Mouse (Mus musculus): ENCODE measurements at regions not wholly inside any gene's neighbourhood (a gene's known extent, or its start where the extent isn't known, plus 50 kb on each side); places are given as distances from the start of the nearest gene placed in this dataset.

DNA sequence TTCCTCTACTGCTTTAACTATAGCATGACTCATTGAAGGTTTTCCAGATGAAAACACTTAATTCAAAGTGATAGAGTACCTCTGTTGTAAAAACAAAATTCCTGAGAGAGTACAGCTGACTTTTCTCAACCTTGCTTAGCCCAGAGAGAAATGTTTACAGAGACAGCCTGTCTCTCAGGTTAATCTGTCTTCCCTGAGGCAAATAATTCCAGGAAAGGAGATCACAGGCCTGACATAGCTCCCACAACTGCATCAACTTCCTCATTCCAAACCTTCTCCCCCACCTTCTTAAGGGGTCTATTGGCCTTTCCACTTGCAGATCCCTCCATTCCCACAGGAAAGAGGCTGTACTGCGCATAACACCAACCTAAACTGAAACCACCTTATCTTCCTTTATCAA is 586.1 kb upstream of the Impad1 start:
- no peak overlapping the region for H3K9ac ChIP-seq
- no peaks in the 10 kb centered on the region for H3K9me3 ChIP-seq (ENCODE audit: control insufficient read depth, low read length)
- no peak for ATAC-seq (ENCODE audit: low FRiP score)
- no peak overlapping the region for H3K4me3 ChIP-seq (replicated peaks; ENCODE audit: low read length)
- no peaks in the 10 kb centered on the region for H3K36me3 ChIP-seq (replicated peaks; ENCODE audit: control insufficient read depth, insufficient read depth)
- H3K4me2 ChIP-seq (replicated peaks), result no peak overlapping the region
- no peaks in the 10 kb centered on the region for H3K27me3 ChIP-seq (ENCODE audit: control insufficient read depth, insufficient read depth, low read length)
- 96% methylated on average over 1 of the region's 1 CpGs for WGBS
- H3K27ac ChIP-seq, result no peak overlapping the region
- DNase-seq (ENCODE audit: low spot score), result no peak
- H3K4me1 ChIP-seq (replicated peaks; ENCODE audit: control insufficient read depth, insufficient read depth, low read length), result no peaks in the 10 kb centered on the region

DNA sequence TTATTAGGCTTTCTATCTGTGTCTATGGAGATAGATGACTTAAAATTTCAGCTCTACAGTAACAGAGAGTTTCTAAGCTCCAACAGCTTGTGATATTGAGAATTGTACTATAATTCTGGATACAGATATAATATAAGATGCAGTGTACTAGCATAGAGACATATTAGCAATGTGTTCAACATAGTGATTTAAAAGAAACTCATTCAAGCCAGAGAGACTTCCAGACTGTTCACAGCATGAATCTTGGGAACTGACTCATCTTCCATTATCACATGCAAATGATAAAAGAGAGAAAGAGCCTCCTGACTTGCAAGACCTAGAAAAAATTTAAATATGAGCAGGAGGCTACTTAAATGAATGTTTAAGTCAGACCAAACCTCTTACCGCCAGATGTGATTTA is 565.1 kb upstream of the Impad1 start:
- 94% methylated on average over 1 of the region's 1 CpGs for WGBS
- Histone ChIP-seq H3K9ac (no peak overlapping the region), H3K9me3 (ENCODE audit: control insufficient read depth, low read length) (no peaks in the 10 kb centered on the region), H3K27ac (no peak overlapping the region), H3K4me1 (replicated peaks; ENCODE audit: control insufficient read depth, insufficient read depth, low read length) (no peaks in the 10 kb centered on the region), H3K27me3 (ENCODE audit: control insufficient read depth, insufficient read depth, low read length) (no peaks in the 10 kb centered on the region), H3K4me2 (replicated peaks) (no peak overlapping the region), H3K36me3 (replicated peaks; ENCODE audit: control insufficient read depth, insufficient read depth) (no peaks in the 10 kb centered on the region), H3K4me3 (replicated peaks; ENCODE audit: low read length) (no peak overlapping the region)
- no peak for DNase-seq (ENCODE audit: low spot score)
- no peak for ATAC-seq (ENCODE audit: low FRiP score)

DNA sequence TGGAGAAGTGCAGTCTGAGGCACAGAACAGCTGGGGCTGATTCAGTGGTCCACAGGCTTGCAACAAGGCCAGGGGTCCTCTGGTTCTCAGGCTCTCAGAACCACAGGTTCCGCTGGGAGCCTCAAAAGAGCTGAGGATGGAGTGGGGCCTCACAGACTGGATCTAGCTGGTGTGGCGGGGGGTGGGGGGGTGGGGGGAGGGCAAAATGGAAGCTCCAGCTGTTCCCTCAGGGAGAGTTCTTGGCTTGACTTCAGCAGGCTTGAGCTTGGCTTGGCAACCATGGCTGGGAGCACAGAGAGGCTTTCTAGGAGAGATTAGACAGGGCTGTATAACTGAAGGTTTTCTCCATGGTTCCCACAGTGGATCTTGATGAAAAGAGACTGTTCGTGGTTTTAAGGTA is 553.1 kb upstream of the Impad1 start:
- DNase-seq (ENCODE audit: low spot score) (no peak), ATAC-seq (ENCODE audit: low FRiP score) (no peak)
- Histone ChIP-seq H3K9ac (no peak overlapping the region), H3K4me1 (replicated peaks; ENCODE audit: control insufficient read depth, insufficient read depth, low read length) (no peaks in the 10 kb centered on the region), H3K36me3 (replicated peaks; ENCODE audit: control insufficient read depth, insufficient read depth) (no peaks in the 10 kb centered on the region), H3K9me3 (ENCODE audit: control insufficient read depth, low read length) (no peaks in the 10 kb centered on the region), H3K4me3 (replicated peaks; ENCODE audit: low read length) (no peak overlapping the region), H3K4me2 (replicated peaks) (no peak overlapping the region), H3K27me3 (ENCODE audit: control insufficient read depth, insufficient read depth, low read length) (no peaks in the 10 kb centered on the region), H3K27ac (no peak overlapping the region)
- WGBS, result 86% methylated on average over 3 of the region's 3 CpGs

DNA sequence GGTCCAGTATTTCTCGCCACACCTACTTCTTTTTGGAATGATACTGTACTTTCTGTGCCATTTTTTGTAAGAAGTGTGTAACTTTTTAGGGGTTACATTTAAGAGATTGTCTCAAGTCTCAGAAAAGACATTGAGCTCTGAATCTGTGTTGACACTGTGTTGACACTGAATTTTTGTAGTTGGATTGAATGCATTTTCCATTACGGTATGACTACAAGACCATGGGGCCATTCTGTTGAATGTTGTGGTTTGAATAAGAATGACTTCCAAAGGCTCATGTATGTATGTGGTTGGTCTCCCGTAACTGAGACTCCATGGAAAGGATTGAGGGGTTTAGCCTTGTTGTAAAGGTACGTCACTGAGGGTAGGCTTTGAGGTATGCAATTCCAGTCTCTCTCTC is 551.6 kb upstream of the Impad1 start:
- Histone ChIP-seq H3K27me3 (ENCODE audit: control insufficient read depth, insufficient read depth, low read length) (no peaks in the 10 kb centered on the region), H3K9ac (no peak overlapping the region), H3K9me3 (ENCODE audit: control insufficient read depth, low read length) (no peaks in the 10 kb centered on the region), H3K36me3 (replicated peaks; ENCODE audit: control insufficient read depth, insufficient read depth) (no peaks in the 10 kb centered on the region), H3K4me2 (replicated peaks) (no peak overlapping the region), H3K4me3 (replicated peaks; ENCODE audit: low read length) (no peak overlapping the region), H3K27ac (no peak overlapping the region), H3K4me1 (replicated peaks; ENCODE audit: control insufficient read depth, insufficient read depth, low read length) (no peaks in the 10 kb centered on the region)
- WGBS, result 95% methylated on average over 4 of the region's 4 CpGs
- no peak for ATAC-seq (ENCODE audit: low FRiP score)
- DNase-seq (ENCODE audit: low spot score), result no peak

DNA sequence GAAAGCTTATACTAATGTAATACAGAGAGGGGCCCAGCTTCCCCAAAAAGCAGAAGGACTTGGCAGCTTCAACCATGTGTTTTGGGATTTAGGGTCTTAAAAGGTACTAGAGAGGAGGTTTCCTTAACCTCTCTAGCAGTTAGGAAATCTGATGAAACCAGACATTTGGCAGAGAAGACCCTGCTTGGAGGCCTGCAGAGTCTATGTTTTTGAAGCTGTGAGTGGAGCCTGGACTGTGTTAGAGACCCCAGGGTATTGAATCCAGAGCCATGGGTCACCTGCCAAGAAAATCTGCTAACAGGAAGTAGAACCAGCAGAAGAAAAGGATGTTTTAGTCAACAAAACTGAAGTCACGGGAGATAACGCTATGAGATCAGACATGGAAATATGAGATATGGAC is 551.2 kb upstream of the Impad1 start:
- Histone ChIP-seq H3K4me2 (replicated peaks) (no peak overlapping the region), H3K36me3 (replicated peaks; ENCODE audit: control insufficient read depth, insufficient read depth) (no peaks in the 10 kb centered on the region), H3K9me3 (ENCODE audit: control insufficient read depth, low read length) (no peaks in the 10 kb centered on the region), H3K27me3 (ENCODE audit: control insufficient read depth, insufficient read depth, low read length) (no peaks in the 10 kb centered on the region), H3K27ac (no peak overlapping the region), H3K9ac (no peak overlapping the region), H3K4me3 (replicated peaks; ENCODE audit: low read length) (no peak overlapping the region), H3K4me1 (replicated peaks; ENCODE audit: control insufficient read depth, insufficient read depth, low read length) (no peaks in the 10 kb centered on the region)
- ATAC-seq (ENCODE audit: low FRiP score) (no peak), DNase-seq (ENCODE audit: low spot score) (no peak)
- WGBS, result 90% methylated on average over 2 of the region's 2 CpGs

DNA sequence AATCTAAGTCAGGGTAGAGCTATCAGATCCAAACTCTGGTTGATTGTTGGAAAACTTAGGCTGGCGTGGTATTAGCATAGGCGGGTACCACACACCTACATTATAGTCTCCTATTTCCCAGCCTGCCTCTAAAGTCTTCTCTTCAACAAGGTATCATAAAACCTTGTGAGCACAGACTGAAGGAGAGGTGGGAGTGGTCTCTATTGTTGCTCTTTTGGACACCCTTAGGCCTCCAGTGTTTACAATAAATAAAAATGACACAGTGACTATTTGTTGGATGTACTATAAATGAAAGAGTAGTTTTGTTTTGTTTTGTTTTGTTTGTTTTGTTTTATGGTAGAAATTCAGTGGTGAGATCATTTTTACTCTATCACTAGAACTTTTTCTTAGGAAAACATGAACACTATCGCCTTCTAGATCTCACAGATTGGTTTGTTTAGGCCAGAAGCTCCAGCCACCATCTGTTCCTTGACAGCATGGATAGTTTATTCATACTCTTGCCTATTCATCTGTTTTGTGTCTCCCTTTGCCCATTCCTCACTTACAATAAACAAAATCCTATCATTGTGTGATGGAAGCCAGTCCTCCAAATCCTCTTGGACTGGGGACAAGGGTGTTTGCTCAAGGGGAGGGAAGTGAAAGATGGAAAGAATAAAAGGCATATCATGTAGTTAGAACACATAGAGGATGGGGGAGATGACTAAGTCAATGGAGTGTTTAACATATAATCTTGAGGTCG is 544.2 kb upstream of the Impad1 start:
- no peak overlapping the region for H3K4me2 ChIP-seq (replicated peaks)
- ATAC-seq (ENCODE audit: low FRiP score) (no peak), DNase-seq (ENCODE audit: low spot score) (no peak)
- no peak overlapping the region for H3K9ac ChIP-seq
- no peaks in the 10 kb centered on the region for H3K9me3 ChIP-seq (ENCODE audit: control insufficient read depth, low read length)
- no peak overlapping the region for H3K4me3 ChIP-seq (replicated peaks; ENCODE audit: low read length)
- H3K36me3 ChIP-seq (replicated peaks; ENCODE audit: control insufficient read depth, insufficient read depth), result no peaks in the 10 kb centered on the region
- H3K27me3 ChIP-seq (ENCODE audit: control insufficient read depth, insufficient read depth, low read length), result no peaks in the 10 kb centered on the region
- H3K27ac ChIP-seq, result no peak overlapping the region
- 89% methylated on average over 4 of the region's 4 CpGs for WGBS
- no peaks in the 10 kb centered on the region for H3K4me1 ChIP-seq (replicated peaks; ENCODE audit: control insufficient read depth, insufficient read depth, low read length)

DNA sequence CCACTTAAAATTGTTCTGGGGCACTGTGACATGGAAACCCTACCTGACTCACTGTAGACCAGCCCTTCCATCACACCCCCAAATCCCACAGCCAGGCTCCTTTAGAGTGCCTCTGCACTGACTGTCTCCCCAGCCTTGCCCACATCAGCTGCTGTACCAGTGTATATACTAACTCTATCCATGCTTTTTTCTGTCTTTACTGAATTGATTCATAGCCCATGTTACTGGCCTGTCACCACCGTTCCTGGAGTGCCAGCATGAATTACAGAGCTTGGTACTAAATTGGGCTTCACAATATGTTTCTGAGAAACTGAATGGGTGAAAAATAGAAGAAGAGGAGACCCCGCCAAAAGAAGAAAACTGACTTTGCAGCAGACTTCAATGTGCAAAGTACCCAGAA is 541.9 kb upstream of the Impad1 start:
- DNase-seq (ENCODE audit: low spot score) (no peak), ATAC-seq (ENCODE audit: low FRiP score) (no peak)
- no peaks in the 10 kb centered on the region for H3K9me3 ChIP-seq (ENCODE audit: control insufficient read depth, low read length)
- no peak overlapping the region for H3K4me2 ChIP-seq (replicated peaks)
- no peaks in the 10 kb centered on the region for H3K36me3 ChIP-seq (replicated peaks; ENCODE audit: control insufficient read depth, insufficient read depth)
- H3K27ac ChIP-seq, result no peak overlapping the region
- no peak overlapping the region for H3K9ac ChIP-seq
- H3K4me3 ChIP-seq (replicated peaks; ENCODE audit: low read length), result no peak overlapping the region
- no peaks in the 10 kb centered on the region for H3K27me3 ChIP-seq (ENCODE audit: control insufficient read depth, insufficient read depth, low read length)
- H3K4me1 ChIP-seq (replicated peaks; ENCODE audit: control insufficient read depth, insufficient read depth, low read length), result no peaks in the 10 kb centered on the region
- WGBS, result 89% methylated on average over 2 of the region's 2 CpGs

DNA sequence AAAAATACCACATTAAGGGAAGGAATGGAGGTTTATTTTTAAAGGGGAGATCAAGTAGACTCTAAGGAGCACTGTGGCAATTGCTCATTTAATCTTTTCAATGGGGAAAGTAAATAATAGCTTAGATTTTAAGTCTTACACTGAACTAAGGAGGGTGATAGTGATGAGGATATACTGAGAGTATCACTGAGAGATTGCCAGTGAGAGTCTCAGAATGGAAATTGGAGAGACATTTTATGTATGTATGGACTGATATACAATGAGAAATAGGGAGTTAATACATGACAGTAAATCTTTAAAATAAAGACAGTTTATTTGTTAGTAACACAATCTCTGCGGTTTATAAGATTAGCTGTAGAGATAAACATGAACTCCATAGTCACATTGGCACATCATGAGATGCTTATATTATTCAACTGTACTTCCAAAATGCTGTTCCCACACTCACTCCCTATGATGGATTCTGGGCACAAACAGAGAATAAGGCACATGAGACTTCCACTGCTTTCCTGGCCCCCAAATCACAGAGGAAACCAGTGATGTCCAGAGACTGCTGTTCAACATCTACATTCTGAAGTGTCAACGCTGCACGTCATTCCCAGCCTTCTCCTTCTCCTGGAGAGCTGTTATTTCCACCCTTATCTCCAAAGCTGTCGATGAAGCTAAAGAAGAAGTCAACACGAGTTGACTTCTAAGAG is 535.5 kb upstream of the Impad1 start:
- H3K27me3 ChIP-seq (ENCODE audit: control insufficient read depth, insufficient read depth, low read length), result no peaks in the 10 kb centered on the region
- WGBS, result 82% methylated on average over 5 of the region's 5 CpGs
- ATAC-seq (ENCODE audit: low FRiP score) (no peak), DNase-seq (ENCODE audit: low spot score) (peak; percentile 2)
- H3K4me1 ChIP-seq (replicated peaks; ENCODE audit: control insufficient read depth, insufficient read depth, low read length), result no peaks in the 10 kb centered on the region
- no peak overlapping the region for H3K4me3 ChIP-seq (replicated peaks; ENCODE audit: low read length)
- H3K36me3 ChIP-seq (replicated peaks; ENCODE audit: control insufficient read depth, insufficient read depth), result no peaks in the 10 kb centered on the region
- no peak overlapping the region for H3K4me2 ChIP-seq (replicated peaks)
- H3K9me3 ChIP-seq (ENCODE audit: control insufficient read depth, low read length), result no peaks in the 10 kb centered on the region
- H3K9ac ChIP-seq, result no peak overlapping the region
- no peak overlapping the region for H3K27ac ChIP-seq

DNA sequence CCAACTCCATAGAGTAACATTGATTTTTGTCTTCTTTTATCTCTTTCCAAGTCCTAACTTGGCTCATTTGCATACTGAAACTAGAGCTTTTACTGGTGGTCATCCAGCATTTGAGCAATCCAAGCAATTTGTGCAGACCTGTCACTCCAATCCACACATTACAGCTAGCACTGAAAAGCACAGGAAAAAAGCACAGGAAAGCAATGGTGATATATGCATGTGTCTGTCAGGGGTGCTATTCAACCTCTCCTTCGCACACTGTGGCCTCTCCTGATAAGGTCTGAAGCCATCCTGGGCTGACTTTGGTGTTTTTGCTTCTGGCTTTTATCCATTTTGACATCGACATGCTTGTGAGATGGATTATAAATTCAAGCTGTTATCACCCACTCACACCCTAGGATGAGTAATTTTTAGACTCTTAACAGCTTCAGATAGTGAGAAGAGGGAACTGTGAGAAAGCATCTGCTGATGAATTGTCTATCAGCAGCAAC is 534.1 kb upstream of the Impad1 start:
- no peak overlapping the region for H3K27ac ChIP-seq
- no peaks in the 10 kb centered on the region for H3K9me3 ChIP-seq (ENCODE audit: control insufficient read depth, low read length)
- H3K4me3 ChIP-seq (replicated peaks; ENCODE audit: low read length), result no peak overlapping the region
- peak; percentile 23 for DNase-seq (ENCODE audit: low spot score)
- ATAC-seq (ENCODE audit: low FRiP score), result no peak
- H3K9ac ChIP-seq, result no peak overlapping the region
- no peak overlapping the region for H3K4me2 ChIP-seq (replicated peaks)
- no peaks in the 10 kb centered on the region for H3K36me3 ChIP-seq (replicated peaks; ENCODE audit: control insufficient read depth, insufficient read depth)
- 85% methylated on average over 2 of the region's 2 CpGs for WGBS
- no peaks in the 10 kb centered on the region for H3K27me3 ChIP-seq (ENCODE audit: control insufficient read depth, insufficient read depth, low read length)
- no peaks in the 10 kb centered on the region for H3K4me1 ChIP-seq (replicated peaks; ENCODE audit: control insufficient read depth, insufficient read depth, low read length)
